Mouse (Mus musculus): ENCODE data around the gene Arhgap35. TPM values are rescaled to one million over a fixed set of nuclear protein-coding genes. Genes with fewer than 3 reads are reported as not detected.
"Not testable (repeated sequence)": the region's sequence is repeated elsewhere in the genome, so short reads cannot be mapped to it uniquely, and the experiment has no call there.

Arhgap35 gene
- polyA plus RNA-seq, 1 experiment from 2014 or later = 41.5 TPM

DNA sequence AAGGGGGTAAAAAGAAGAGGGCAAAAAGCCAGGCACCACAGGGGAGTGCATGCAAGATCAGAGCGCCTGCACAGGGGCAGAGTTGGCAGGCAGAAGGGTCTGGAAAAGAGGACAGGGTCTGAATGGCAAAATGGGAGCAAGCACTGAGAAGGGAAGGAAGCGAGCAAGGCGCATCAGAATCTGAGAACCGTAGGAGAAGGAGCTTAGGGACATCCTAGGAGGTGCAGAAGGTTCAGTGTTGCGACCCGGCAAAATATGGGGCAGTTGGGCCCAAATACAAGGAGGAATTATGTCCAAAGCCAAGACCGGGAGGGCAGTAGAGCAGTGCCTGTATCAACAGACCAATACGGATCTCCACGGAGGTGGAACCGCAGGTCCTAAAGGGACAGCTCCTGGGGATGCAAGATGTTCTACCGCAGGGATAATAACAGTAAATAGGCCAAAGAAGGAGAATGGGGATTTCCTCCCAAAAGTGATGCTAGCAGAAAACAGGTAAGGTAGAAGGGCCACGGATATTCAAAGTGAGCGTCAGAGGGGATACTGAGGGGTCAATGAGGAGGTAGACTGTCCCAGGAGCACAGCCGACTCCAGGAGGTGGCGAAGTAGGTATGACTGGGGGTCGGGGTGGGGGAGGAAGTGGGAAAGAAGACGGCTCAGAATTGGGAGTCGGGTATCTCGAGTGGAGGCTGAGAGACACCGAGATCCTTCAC, 1.2 kb downstream of the Arhgap35 start:
- Histone ChIP-seq H3K4me2 (ENCODE audit: low read length) (peak overlapping the region; percentile 96), H3K9me3 (ENCODE audit: control insufficient read depth, low read length) (no peaks in the 10 kb centered on the region), H3K9ac (replicated peaks; ENCODE audit: low read length) (peak overlapping the region; percentile 99), H3K4me1 (ENCODE audit: control insufficient read depth, insufficient read depth, low read length) (peaks cover 44% of the 10 kb centered on the region), H3K36me3 (ENCODE audit: control insufficient read depth, insufficient read depth, low read length) (no peaks in the 10 kb centered on the region), H3K4me3 (replicated peaks; ENCODE audit: low read depth, low read length) (peak overlapping the region; percentile 94), H3K27ac (replicated peaks; ENCODE audit: low read depth, low read length) (peak overlapping the region; percentile 100), H3K27me3 (ENCODE audit: control insufficient read depth, insufficient read depth, low read length) (no peaks in the 10 kb centered on the region)
- ATAC-seq (ENCODE audit: low FRiP score, low TSS enrichment) = no peak
- peak; percentile 30 for DNase-seq
- WGBS = 1% methylated on average over 20 of the region's 20 CpGs

DNA sequence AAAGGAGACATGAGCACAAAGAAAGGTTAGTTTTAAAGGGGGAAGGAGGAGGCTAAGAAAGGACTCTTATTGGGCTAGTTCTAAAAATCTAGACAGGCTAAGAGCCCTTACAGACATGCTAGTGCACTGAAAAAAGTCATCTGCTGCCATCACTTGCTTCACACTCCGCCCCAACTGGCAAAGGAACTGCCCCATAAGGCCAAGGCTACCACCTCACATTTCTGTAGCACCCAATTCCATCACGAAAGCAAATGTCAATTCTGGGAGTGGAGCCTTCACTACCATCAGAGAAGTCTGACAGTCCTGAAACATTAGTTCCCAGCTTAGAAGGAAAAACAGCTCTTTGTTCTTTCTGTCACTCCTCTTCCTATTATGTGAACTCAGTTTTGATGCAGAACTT, 4.4 kb downstream of the Arhgap35 start:
- H3K27ac ChIP-seq (replicated peaks; ENCODE audit: low read depth, low read length) = no peak overlapping the region
- peak overlapping the region; percentile 96; the same call in 1 of the 2 replicates for H3K4me2 ChIP-seq (ENCODE audit: low read length)
- peaks cover 44% of the 10 kb centered on the region for H3K4me1 ChIP-seq (ENCODE audit: control insufficient read depth, insufficient read depth, low read length)
- DNase-seq (no peak), ATAC-seq (ENCODE audit: low FRiP score, low TSS enrichment) (no peak)
- no peaks in the 10 kb centered on the region for H3K9me3 ChIP-seq (ENCODE audit: control insufficient read depth, low read length)
- WGBS = 78% methylated on average over 2 of the region's 2 CpGs
- no peaks in the 10 kb centered on the region for H3K36me3 ChIP-seq (ENCODE audit: control insufficient read depth, insufficient read depth, low read length)
- H3K27me3 ChIP-seq (ENCODE audit: control insufficient read depth, insufficient read depth, low read length) = no peaks in the 10 kb centered on the region
- no peak overlapping the region for H3K9ac ChIP-seq (replicated peaks; ENCODE audit: low read length)
- H3K4me3 ChIP-seq (replicated peaks; ENCODE audit: low read depth, low read length) = no peak overlapping the region

- Histone ChIP-seq H3K36me3 (ENCODE audit: control insufficient read depth, insufficient read depth, low read length) (no peaks in the 10 kb centered on the region), H3K9me3 (ENCODE audit: control insufficient read depth, low read length) (no peaks in the 10 kb centered on the region; the same call in 1 of the 2 replicates), H3K4me3 (replicated peaks; ENCODE audit: low read depth, low read length) (no peak overlapping the region), H3K4me2 (ENCODE audit: low read length) (no peak overlapping the region), H3K9ac (replicated peaks; ENCODE audit: low read length) (no peak overlapping the region), H3K27ac (replicated peaks; ENCODE audit: low read depth, low read length) (no peak overlapping the region), H3K27me3 (ENCODE audit: control insufficient read depth, insufficient read depth, low read length) (no peaks in the 10 kb centered on the region), H3K4me1 (ENCODE audit: control insufficient read depth, insufficient read depth, low read length) (peaks cover 44% of the 10 kb centered on the region)
- no peak for DNase-seq
- WGBS = 73% methylated on average over 1 of the region's 1 CpGs
- ATAC-seq (ENCODE audit: low FRiP score, low TSS enrichment) = no peak
Measured at GRCm38 (mm10) chr7:16608961-16609360, 5.8 kb downstream of the Arhgap35 start.

DNA sequence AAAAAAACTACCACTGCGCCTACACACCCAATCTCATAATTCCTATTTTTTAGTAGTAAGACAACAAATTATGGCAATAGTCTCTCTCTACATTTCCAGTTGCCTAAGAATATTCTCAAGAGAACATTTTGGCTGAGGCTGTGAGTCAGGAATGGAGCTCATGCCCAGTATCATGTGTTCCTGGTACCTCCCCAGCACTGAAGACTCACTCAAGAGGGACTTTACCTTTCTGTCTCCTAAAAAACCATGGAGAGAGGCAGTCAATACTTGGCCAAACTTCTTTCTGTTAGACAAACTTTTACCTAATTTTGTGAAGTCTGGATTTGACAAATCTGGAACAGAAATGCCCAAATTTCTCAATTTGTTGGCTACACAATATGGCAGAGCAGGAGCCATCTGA, 6.7 kb downstream of the Arhgap35 start:
- 98% methylated on average over 1 of the region's 1 CpGs for WGBS
- ATAC-seq (ENCODE audit: low FRiP score, low TSS enrichment) = no peak
- no peak for DNase-seq
- no peak overlapping the region for H3K4me2 ChIP-seq (ENCODE audit: low read length)
- no peak overlapping the region for H3K9ac ChIP-seq (replicated peaks; ENCODE audit: low read length)
- peaks cover 39% of the 10 kb centered on the region for H3K4me1 ChIP-seq (ENCODE audit: control insufficient read depth, insufficient read depth, low read length)
- no peaks in the 10 kb centered on the region for H3K27me3 ChIP-seq (ENCODE audit: control insufficient read depth, insufficient read depth, low read length)
- H3K4me3 ChIP-seq (replicated peaks; ENCODE audit: low read depth, low read length) = no peak overlapping the region
- no peaks in the 10 kb centered on the region for H3K36me3 ChIP-seq (ENCODE audit: control insufficient read depth, insufficient read depth, low read length)
- no peak overlapping the region for H3K27ac ChIP-seq (replicated peaks; ENCODE audit: low read depth, low read length)
- H3K9me3 ChIP-seq (ENCODE audit: control insufficient read depth, low read length) = no peaks in the 10 kb centered on the region; the same call in 1 of the 2 replicates

- 95% methylated on average over 4 of the region's 4 CpGs for WGBS
- H3K4me2 ChIP-seq (ENCODE audit: low read length); ATAC-seq (ENCODE audit: low FRiP score, low TSS enrichment); H3K9ac ChIP-seq (replicated peaks; ENCODE audit: low read length); DNase-seq; H3K27ac ChIP-seq (replicated peaks; ENCODE audit: low read depth, low read length); H3K9me3 ChIP-seq (ENCODE audit: control insufficient read depth, low read length); H3K27me3 ChIP-seq (ENCODE audit: control insufficient read depth, insufficient read depth, low read length); H3K4me3 ChIP-seq (replicated peaks; ENCODE audit: low read depth, low read length); H3K36me3 ChIP-seq (ENCODE audit: control insufficient read depth, insufficient read depth, low read length): not testable (repeated sequence)
- peaks cover 30% of the 10 kb centered on the region for H3K4me1 ChIP-seq (ENCODE audit: control insufficient read depth, insufficient read depth, low read length)
Measured at GRCm38 (mm10) chr7:16606808-16607207, 8.0 kb downstream of the Arhgap35 start.

- no peak for ATAC-seq (ENCODE audit: low FRiP score, low TSS enrichment)
- Histone ChIP-seq H3K27me3 (ENCODE audit: control insufficient read depth, insufficient read depth, low read length) (no peaks in the 10 kb centered on the region), H3K9ac (replicated peaks; ENCODE audit: low read length) (no peak overlapping the region), H3K36me3 (ENCODE audit: control insufficient read depth, insufficient read depth, low read length) (no peaks in the 10 kb centered on the region), H3K4me1 (ENCODE audit: control insufficient read depth, insufficient read depth, low read length) (peaks cover 5% of the 10 kb centered on the region; the same call in 1 of the 2 replicates), H3K4me3 (replicated peaks; ENCODE audit: low read depth, low read length) (no peak overlapping the region), H3K4me2 (ENCODE audit: low read length) (no peak overlapping the region), H3K9me3 (ENCODE audit: control insufficient read depth, low read length) (no peaks in the 10 kb centered on the region; the same call in 1 of the 2 replicates), H3K27ac (replicated peaks; ENCODE audit: low read depth, low read length) (no peak overlapping the region)
- DNase-seq = no peak
- 93% methylated on average over 1 of the region's 1 CpGs for WGBS
Measured at GRCm38 (mm10) chr7:16604141-16604540, 10.7 kb downstream of the Arhgap35 start.

DNA sequence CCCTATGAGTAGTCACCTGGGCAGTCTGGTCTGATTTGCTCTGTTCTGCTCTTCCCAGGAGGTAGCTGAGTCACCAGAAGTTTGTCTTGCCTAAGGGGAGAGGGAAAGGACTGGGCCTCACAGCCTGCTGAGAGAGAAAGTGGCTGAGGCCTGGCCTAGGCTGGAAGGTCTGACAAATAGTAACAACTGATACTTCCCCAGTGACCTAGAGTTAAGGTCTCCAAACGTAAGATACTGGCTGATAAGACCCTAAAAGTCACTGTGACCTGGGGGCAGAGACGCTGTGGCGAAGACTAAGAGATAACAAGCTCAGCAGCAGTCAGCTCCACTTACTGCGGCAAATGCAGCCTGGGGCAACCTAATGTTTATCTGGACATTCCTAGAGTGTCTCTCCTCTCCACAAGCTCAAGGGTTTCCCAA, 13.1 kb downstream of the Arhgap35 start:
- H3K4me1 ChIP-seq (ENCODE audit: control insufficient read depth, insufficient read depth, low read length) = peaks cover 3% of the 10 kb centered on the region; the same call in 1 of the 2 replicates
- no peaks in the 10 kb centered on the region for H3K36me3 ChIP-seq (ENCODE audit: control insufficient read depth, insufficient read depth, low read length)
- 72% methylated on average over 4 of the region's 4 CpGs for WGBS
- H3K4me3 ChIP-seq (replicated peaks; ENCODE audit: low read depth, low read length) = no peak overlapping the region
- H3K27ac ChIP-seq (replicated peaks; ENCODE audit: low read depth, low read length) = no peak overlapping the region
- H3K27me3 ChIP-seq (ENCODE audit: control insufficient read depth, insufficient read depth, low read length) = no peaks in the 10 kb centered on the region
- H3K4me2 ChIP-seq (ENCODE audit: low read length) = no peak overlapping the region
- DNase-seq (no peak), ATAC-seq (ENCODE audit: low FRiP score, low TSS enrichment) (no peak)
- H3K9ac ChIP-seq (replicated peaks; ENCODE audit: low read length) = no peak overlapping the region
- no peaks in the 10 kb centered on the region; the same call in 1 of the 2 replicates for H3K9me3 ChIP-seq (ENCODE audit: control insufficient read depth, low read length)

GRCm38 (mm10) chr7:16599006-16599405, 15.8 kb downstream of the Arhgap35 start:
- Histone ChIP-seq H3K27me3 (ENCODE audit: control insufficient read depth, insufficient read depth, low read length) (no peaks in the 10 kb centered on the region), H3K4me2 (ENCODE audit: low read length) (no peak overlapping the region), H3K36me3 (ENCODE audit: control insufficient read depth, insufficient read depth, low read length) (no peaks in the 10 kb centered on the region), H3K9me3 (ENCODE audit: control insufficient read depth, low read length) (no peaks in the 10 kb centered on the region; the same call in 1 of the 2 replicates), H3K9ac (replicated peaks; ENCODE audit: low read length) (no peak overlapping the region), H3K4me1 (ENCODE audit: control insufficient read depth, insufficient read depth, low read length) (peaks cover 3% of the 10 kb centered on the region; the same call in 1 of the 2 replicates), H3K27ac (replicated peaks; ENCODE audit: low read depth, low read length) (no peak overlapping the region), H3K4me3 (replicated peaks; ENCODE audit: low read depth, low read length) (no peak overlapping the region)
- WGBS = 86% methylated on average over 2 of the region's 2 CpGs
- DNase-seq = no peak
- no peak for ATAC-seq (ENCODE audit: low FRiP score, low TSS enrichment)

GRCm38 (mm10) chr7:16591292-16591691, 23.5 kb downstream of the Arhgap35 start:
- Histone ChIP-seq H3K27ac (replicated peaks; ENCODE audit: low read depth, low read length) (no peak overlapping the region), H3K9me3 (ENCODE audit: control insufficient read depth, low read length) (no peaks in the 10 kb centered on the region), H3K4me3 (replicated peaks; ENCODE audit: low read depth, low read length) (no peak overlapping the region), H3K4me1 (ENCODE audit: control insufficient read depth, insufficient read depth, low read length) (no peaks in the 10 kb centered on the region), H3K27me3 (ENCODE audit: control insufficient read depth, insufficient read depth, low read length) (no peaks in the 10 kb centered on the region), H3K9ac (replicated peaks; ENCODE audit: low read length) (no peak overlapping the region), H3K4me2 (ENCODE audit: low read length) (no peak overlapping the region), H3K36me3 (ENCODE audit: control insufficient read depth, insufficient read depth, low read length) (no peaks in the 10 kb centered on the region)
- no peak for ATAC-seq (ENCODE audit: low FRiP score, low TSS enrichment)
- no peak for DNase-seq
- WGBS = 69% methylated on average over 1 of the region's 1 CpGs

All from midbrain, embryonic 14.5 days (tissue).